Mouse (Mus musculus) MEL-GATA-1-ER (cell line): ENCODE measurements at regions not wholly inside any gene's neighbourhood (a gene's known extent, or its start where the extent isn't known, plus 50 kb on each side); places are given as distances from the start of the nearest gene placed in this dataset.

ENCODE experiments used
- DNase-seq: peaks from one replicate; pipeline ENCODE4 v3.0.0-alpha.2; 2012; ENCODE audit warnings: low read depth; ENCODE audit errors: extremely low read depth

DNA sequence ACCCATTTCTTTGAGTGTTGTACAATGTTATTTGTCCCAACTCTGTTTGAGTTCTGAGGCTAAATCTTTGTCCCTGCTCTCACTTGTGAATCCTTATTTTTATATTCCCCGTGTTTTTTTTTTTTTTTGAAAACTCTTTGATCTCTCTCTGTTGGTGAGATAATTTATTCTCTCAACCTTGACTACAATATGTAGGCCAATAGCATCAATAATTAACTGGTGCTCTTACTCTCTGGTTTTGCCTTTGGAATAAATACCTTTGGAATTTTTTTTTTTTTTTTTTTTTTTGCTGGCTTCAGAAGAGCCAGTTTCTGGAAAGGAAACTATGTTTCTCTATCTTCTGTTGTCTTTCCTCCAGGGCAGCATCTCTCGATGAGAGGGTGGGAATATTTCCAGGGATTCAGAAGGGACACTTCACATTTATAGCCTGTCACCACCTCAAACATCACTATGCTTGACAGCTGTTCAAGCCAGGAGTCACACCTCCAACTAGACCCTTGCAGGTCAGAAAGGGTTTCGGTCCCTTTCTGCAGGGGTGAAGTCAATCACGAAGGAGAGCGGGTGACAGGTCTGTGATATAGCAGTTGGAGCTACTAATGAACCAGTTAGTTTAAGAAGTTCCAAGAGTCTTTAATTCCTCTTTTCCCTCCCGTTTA lies 330.9 kb upstream of the Fam241a start:
- no peak for DNase-seq

DNA sequence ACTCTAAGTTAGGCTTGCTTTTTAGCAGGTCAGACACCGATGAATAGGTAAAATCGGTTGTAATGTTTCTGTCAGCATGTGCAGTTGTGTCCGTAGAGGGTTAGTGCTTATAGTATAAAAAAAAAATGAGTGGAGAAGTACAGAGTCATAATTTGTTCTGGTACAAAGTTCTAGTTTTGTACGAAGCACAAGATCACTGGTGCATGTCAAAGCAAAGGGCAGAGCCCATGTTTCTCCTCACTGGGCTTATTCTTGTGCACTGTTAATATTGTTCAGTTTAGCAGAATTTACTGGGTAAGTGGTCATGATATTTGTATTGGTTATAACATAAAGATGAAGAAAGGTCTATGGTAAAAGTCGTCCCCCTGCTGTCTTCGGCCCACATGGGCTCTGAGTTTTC lies 330.4 kb upstream of the Fam241a start:
- no peak for DNase-seq

DNA sequence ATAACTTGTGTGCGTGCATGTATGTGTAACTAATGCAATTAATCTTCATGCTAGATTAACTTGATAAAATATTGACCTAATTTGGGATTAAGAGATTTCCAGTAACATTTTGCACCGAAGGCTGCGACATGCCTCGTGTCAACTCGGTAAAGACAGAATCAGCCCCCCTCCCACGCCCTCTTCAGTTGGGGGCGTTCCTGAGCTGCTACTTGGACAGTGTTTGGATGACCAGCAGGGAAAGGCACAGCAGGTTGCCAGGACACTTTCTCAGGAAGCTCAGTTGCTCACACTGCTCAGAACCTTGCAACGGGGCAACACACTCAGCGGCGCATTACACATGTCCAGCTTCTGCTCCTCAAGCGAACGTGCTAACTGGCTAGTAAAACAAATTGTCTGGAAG lies 326.2 kb upstream of the Fam241a start:
- DNase-seq: no peak

DNA sequence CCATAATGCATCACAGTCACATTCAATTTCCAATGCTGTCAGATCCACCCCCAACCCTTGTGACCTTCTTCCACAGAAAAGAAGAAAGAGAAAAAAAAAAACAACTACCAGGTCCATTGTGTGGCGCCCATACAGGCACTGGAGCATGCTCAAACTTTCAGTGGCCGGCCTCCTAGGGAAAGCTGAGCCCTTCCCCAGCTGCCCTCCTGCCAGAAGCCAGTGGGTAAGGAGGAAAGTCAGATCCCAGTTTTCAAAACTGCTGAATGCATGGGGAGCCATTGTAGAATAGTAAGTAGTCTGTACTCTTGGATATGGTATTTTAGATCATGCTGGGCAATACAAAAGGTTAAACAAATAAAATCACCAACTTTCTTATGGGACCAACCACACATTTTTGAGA lies 325.5 kb upstream of the Fam241a start:
- DNase-seq: no peak

DNA sequence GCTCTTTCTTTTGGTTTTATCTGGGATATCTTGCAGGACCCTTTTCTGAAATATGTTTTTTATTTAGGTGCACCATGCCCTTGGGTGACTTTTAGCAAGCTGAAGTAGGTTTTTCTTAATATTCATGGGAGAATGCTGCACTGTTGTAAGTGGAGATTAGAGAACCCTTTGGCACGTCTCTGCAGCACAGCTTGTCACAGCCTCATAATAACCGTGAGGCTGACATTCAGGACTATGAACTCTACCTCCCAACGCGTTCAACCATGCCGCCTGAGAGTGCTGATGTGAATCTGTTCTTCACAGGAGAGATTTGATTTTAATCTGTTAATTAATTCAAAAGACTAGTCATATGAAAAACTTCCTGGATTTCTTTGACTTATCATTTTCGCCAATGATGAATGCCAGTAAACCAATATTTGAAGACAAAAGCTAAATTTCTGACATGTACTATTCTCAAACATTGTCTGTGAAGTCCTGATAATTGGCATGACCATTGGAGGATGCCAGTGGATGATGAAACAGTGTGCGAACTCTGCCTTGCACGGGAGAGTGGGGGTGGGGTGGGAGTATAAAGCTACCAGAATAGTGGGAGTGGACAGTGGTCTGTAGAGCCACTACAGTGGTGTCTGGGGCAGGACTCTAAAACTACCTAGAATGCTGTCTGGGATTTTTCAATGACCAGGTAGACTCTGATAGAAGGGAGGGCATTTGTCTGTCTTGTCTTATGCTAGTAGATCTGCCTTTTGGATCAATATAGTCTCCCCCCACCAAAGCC lies 324.8 kb upstream of the Fam241a start:
- no peak for DNase-seq

DNA sequence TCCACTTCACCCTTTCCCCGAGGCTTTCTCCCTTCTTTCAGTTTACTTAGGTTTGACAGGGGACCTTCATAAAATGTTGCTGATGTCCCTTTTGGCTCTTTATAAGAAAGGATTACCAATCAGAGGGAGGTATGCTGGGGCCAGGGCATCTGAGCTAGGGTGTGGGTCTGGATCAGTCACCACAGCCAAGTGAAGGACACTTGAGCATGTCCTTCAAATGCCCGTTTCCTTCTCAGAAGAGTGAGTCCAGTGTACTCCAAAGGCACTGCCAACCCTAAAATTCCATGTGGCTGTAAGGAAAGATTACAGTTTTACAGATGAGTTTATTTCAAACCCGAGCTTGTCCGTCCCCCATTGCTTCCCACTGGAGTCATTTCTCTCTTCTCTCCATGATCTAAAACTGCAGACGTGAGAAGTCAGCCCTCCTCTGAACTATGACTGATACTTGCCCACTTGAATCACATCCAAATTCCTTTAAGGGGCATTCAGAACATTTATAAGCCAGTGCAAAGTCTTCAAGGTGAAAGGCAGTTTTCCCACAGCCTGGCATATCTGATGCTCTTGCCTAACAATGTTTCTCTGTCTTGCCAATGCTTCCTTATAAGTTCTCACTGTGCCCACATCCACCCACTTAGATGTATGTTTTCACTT lies 321.8 kb upstream of the Fam241a start:
- DNase-seq: no peak

DNA sequence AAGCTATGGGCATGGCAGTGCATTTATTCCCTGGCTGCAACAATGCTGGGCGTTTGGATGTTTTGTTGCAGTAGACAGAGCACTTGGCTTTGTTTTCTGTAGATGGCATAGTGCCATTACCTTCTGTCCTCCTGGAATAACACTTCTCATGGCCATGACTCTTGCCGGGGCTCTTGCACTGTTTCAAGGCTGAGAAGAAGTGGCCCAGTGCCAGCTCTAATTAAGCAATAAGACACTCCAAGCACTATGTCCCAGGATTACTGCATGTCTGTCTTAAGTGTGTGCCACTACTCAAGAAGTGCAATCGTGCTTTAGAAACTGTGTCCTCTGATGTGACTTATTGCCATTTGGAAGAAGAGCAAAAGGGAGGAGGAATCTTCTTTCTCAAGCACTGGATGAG lies 316.1 kb upstream of the Fam241a start:
- no peak for DNase-seq

DNA sequence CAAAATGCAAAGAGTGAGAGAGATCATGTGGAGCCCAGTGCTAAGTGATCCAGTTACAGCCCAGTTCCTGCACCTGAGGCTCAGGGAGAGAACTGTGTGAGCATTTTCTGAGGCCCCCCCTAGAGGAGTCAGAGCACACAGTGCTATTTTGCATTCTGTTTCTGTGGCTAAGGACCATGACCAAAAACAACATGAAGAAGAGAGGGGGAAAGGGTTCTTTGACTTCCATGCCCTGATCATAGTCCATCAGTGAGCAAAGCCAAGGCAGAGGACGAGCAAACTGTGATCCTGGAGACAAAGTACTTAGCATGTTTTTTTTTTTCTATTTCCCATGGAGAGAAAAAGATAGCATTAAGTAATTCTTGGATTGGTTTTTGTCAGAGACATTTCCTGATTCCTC lies 314.5 kb upstream of the Fam241a start:
- DNase-seq: no peak

DNA sequence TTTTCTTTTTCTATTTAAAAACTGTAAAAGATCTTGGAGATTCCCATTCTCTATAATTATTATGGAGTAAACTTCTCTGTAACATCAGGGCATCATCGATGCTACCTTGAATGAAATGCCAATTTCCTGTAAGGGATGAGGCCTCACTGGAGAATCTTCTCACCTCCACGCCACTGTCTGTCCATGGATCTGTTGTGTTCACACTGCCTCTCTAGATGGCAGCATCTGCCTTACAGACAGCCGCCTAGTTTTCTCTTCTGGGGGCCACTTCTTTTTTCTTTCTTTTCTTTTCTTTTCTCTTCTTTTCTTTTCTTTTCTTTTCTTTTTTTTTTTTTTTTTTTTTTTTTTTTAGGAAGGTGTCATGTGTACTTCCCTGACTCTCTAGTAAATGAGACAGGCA lies 310.8 kb upstream of the Fam241a start:
- no peak for DNase-seq

DNA sequence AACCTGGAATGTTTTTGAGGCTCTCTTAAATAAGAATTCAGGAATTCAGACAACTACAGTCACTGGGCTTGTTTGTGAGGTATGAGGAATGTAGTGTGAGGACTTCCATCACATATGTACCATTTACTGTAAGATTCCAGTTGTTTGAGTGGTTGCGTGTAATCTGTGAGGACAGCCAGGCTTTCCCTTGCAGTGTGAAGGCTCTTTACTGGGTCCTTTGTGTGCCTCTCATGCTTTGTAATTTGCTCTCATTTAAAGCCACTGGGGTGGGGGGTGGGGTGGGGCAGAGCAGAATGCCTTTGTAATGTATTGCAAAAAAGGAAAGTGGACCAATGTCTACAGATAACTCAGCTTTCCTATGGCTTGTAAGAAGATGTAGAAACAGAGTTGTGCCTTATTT lies 310.4 kb upstream of the Fam241a start:
- DNase-seq: no peak

DNA sequence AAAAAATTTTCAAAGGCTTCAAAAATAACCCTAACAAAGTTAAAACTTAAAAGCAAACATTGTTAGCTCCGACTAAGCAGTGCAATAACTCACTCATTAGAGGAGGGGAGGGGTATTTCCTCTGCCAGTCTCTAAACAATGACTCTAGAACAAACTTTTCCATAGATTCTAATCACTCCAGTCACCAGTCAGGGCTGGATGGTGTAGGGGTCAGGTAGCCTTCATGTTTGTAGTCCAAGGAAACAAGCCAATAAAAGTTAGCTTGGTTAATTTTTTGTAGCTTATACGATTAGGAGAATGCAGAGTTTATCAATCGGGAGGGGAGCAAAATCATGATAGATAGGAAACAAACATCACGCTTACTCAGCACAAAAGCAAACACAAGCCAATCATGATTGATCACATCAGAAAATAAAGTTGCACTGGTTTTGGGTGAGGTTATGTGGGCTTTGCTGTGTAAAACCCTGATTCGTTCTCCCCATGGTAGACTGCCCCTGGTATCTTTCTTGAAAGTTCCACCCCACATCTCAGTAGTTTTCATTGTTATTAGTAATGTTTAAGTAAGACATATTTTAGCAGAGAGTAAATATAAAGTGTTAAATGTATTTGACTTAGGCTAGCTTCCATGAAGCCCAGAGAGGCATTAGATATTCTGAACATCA lies 304.6 kb upstream of the Fam241a start:
- DNase-seq: no peak

DNA sequence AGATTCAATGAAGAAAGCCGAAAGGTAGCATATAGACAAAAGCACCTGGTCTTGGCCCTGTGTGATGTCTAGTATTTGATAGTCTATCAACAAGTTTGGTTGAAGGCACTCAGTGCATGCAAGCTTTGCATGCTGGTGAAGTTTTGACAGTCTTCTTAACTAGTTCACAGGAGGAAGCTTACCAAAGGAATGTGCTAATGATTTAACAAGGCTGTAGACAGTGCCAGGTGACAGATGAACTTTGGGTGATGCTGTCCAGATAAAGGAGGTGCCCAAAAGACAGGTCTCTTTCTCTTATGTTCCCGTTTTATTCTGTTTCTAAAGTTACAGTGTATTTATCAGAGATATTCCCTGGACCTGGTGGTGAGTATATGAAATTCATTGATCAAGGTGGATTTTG lies 303.3 kb upstream of the Fam241a start:
- DNase-seq: no peak

DNA sequence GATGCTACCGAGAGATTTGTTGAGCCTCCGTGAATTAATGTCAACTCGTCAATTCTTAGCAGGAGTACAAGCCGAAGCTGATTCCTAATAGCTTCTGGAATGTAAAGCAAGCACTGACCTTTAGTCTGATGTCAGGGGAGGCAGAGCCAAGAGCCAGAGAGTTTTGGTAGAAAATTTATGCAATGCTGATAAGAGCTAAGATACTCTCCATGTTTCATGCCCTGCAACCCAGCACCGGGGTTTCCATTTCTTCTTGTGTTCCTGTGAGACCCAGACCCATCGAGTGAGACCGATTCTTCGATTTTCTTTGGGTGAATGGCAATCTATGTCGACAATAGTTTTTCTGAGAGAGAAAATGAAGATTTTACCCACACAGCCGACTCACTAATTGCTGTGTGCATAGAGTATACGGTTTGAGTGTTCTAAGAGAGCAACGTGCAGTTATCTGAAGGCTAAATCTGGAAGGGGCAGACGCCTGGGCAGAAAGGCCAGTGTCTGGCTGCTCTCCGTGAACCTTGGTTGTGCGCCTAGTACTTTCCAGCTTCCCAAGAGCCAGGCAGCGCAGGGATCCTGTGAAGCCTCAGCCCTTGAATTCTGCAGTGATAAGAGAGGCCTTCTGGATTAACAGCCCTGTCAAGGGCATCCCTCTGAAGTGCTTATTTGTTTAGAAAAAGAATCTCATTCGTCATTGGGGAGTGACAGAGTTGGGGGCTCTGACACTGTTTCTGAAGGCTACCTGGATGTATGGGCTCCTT lies 296.1 kb upstream of the Fam241a start:
- no peak for DNase-seq

DNA sequence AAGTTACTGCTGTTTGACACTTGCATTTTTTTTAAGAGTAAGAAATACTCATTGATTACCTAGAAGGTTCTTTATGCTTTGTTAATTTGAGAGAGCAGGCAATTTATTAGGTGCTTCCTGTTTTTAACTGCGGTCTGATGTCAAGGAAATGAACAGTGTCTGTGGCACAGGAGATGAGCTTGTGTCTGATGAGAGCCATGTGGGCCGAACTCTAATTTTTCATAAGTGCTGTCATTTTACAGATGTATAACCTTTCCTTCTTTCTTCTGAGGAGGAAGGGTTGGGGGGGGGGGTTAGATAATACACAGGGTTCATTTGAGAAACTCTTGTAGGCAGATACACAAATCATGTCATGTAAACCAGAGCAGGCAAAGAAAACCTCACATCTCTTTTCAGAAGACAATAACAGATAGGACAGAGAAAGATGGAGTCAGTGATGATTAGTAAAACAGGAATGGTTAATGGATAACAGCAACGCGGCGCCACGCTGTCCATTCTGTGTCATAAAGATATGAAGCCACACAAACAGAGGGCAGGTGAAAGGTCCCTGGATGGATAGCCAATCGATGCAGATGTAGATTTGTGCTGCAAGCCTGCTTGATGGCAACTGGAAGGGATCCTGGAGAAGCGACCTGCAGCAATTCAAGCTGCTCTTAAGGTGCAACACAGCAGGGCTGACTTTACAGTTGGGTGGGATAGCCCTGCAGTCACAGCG lies 291.4 kb upstream of the Fam241a start:
- DNase-seq: peak; percentile 5

DNA sequence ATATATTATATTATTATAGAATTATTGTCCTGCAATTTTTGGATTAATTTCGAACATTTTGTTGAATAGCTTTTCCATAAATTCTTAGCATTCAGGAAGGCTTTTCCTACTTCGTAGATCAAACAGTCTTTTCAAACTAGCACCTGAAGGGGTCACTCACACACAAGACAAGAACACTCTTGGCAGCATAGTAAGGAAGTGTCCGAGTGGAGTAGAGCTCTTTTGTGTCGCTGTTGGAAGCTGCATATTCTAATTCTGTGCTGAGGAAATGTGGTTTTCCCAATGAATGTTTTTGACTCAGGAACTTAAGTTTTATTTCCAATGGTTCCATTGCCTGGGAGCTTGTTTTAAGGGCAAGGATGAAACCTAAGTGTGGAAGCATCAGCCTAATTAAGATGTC lies 290.2 kb upstream of the Fam241a start:
- no peak for DNase-seq

DNA sequence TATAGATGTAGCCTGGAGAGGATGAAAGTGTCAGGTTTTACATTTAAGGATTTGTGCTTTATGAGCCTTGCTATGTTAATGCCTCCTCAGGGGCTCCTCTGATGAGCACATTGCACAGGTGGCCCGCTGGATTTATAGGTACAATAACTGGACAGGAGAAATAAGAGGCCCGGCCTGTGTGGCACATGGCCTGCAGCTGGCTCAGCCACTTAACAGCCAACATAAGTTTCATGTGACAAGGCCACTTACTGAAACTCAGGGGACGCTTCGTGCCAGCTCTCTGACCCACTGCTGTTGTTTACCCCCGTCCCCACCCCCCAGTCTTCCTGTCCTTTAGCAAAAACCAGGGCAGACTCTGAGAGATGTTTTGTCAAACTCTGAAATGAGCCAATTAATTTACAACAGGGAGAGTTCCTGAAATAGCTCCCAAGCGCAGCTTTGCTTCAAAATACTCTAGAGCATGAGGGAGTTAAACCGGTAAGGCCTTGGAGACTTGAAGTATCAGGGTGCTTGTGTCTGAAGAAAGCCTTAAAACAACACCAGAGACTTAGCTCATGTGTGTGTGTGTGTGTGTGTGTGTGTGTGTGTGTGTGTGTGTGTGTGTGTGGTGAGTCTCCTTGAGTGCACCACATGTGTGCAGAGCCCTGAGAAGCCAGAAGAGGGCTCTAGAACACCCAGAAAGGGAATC lies 285.2 kb upstream of the Fam241a start:
- DNase-seq: no peak

DNA sequence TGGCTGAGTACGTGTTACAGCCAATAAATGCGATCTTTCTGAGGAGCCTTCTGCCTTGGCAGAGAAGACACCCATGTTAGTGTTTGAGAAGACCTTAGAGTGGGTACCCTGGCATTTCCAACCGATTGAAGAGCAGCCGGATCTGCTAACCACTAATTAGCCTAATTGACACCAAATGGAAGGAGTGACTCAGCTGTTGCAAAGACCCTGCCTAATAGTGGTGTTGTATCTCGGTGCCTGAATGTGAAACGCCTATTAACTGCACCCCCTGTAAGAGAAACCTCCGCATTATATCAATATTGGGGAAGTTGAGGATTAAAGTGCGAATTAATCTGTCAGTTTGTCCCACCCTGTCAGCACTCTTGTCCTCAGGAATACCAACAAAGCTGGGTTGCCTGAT lies 253.1 kb upstream of the Fam241a start:
- no peak for DNase-seq

DNA sequence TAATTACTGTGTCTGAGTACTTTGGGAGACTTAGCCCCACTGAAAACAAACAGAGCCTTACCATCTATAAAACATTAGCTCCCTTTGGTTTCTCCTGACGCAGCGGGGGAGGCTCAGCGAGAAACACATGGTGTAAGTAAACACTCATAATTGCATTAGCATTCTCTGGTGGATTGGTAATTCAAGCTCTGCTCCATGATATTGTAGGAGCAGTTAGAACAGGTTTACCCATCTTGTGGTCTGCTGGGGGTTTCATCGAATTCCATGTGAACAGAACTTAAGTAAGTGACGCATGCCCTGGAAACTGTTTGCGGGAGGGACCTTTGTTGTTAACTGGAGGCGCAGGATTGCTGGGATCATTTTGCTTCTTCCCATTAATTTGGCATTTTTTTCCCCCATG lies 249.2 kb upstream of the Fam241a start:
- DNase-seq: no peak

DNA sequence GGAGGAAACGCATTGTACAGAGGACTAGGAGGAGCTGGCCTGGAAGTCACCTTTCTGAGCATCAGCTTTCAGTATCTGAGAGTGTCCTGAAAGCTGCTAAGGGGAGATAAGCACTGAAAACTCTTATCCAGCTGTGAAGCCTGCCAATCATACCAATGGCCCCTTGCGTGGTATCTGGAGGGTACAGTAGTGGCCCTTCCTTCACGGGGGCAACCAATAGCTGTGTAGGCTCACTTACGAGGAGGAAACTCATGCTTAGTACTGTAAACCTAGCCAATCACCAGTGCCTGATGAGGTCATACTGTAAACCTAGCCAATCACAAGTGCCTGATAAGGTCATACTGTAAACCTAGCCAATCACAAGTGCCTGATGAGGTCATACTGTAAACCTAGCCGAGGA lies 231.7 kb upstream of the Fam241a start:
- no peak for DNase-seq

DNA sequence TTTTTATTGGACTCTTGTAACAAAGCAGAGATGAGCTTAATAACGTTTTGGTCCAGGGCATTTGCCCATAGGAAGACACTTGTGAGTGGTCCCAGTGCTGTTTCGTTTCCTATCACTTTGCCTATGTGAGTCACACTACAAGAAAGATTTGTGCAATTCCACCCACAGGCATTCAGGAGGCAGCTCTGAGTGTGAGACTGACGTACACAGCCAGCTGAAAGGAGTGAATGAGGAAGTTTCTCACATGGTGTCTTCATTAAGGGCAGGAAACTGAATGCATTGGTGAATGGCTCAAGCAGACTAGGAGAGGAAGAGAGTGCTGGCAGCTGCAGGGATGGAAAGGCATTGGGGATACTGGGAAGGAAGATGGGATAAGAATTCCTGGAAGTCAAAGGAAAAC lies 230.5 kb upstream of the Fam241a start:
- DNase-seq: peak; percentile 10
